Mouse (Mus musculus) embryonic fibroblast, embryonic 13.5 days (primary cell): ENCODE measurements around the gene Eef2k.

Source experiments
- CTCF ChIP-seq: IDR thresholded peaks from 2 replicates; pipeline ENCODE4 v1.5.1; 2011; ENCODE audit warnings: mild to moderate bottlenecking, control low read depth, low read length, moderate library complexity, borderline replicate concordance; ENCODE audit not compliant: insufficient read depth
- POLR2A ChIP-seq: IDR thresholded peaks from 2 replicates; pipeline ENCODE4 v1.6.1; 2011; ENCODE audit warnings: low read depth, mild to moderate bottlenecking, control low read depth, low read length, moderate library complexity

- no peak for TF ChIP-seq CTCF
- TF ChIP-seq POLR2A = no peak
These were observed 38.8 kb downstream of the Eef2k start for GRCm38 (mm10) chr7:120881451-120881850.
